Mouse (Mus musculus): ENCODE results near the gene Ttc6.

DNA sequence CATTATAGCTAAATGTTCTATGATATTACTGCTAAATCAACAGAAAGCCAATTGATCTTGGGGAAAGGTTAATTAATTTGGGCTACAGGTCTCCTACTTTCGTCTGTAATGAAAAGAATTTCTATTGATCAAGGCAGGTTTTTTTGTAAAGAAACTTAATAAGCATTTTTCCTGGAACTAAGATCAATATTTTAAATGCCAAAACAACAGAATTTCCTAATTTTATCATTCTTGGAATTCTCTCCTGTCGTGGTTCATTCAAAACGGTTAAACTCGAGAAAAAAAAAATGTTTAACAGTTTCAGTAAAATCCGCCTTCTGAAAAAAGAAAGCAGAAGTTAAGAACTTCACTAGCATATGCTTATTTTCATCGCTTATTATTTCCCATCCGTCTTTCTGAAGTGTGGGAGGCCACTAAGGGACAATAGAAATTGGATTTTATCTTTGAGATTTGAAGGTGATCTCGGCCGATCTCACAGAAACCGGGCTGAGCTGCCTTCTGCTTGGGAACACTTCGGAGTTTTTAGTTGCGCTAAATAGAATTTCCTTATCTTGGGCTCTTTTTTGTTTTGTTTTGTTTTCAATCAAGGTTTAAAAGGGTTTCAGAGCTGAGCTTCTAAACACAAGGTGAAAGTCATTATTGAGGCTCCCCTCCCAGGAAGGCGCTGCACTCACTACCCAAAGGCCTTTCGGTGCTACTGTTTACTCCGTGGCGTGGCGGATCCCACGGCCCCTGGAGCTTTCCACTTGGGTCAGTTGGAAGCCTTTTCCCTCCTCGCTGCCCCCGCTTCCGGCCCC lies 25.9 kb upstream of the Ttc6 start:
- TF ChIP-seq CTCF (IDR thresholded peaks at IDR 0.05; ENCODE audit: low read depth) (no peak), EP300 (IDR thresholded peaks at IDR 0.05; ENCODE audit: low read depth) (no peak)

Measured in liver, postnatal 0 days (tissue).